Mouse (Mus musculus) midbrain, embryonic 16.5 days (tissue): ENCODE results near the gene Abat. TPM values are rescaled to one million over a fixed set of nuclear protein-coding genes. Genes with fewer than 3 reads are reported as not detected.

Source experiments
- microRNA-seq: library from miRNA; unstranded; fragments of <30 nt; microRNA quantifications from one replicate; pipeline ENCODE4, GENCODE M21; 2017
- polyA plus RNA-seq: library from polyadenylated mRNA; unstranded; fragments of >200 nt; fragmentation: Nextera tagmentation; extraction: Ambion mirVana; gene quantifications from 2 replicates; pipeline ENCODE4 v1.2.1, GENCODE M21; 2015

Abat gene
- polyA plus RNA-seq, 1 experiment from 2014 or later = 76.8 TPM

Small RNAs within 50 kb of the gene (microRNA-seq; reads per million reads assigned to microRNA genes)
- not detected for gene Gm22137

Other genes with a start within 250 kb of the Abat start
- gene Tmem114, start 88.3 kb upstream of the Abat start, polyA plus RNA-seq = 0.48 and 1.1 TPM in 2 replicates
- 55.0 and 66.2 TPM in 2 replicates for gene Mettl22, start 42.6 kb upstream of the Abat start, polyA plus RNA-seq
- 33.7 and 41.0 TPM in 2 replicates for gene Pmm2, start 124.2 kb downstream of the Abat start, polyA plus RNA-seq
- 23.3 and 24.6 TPM in 2 replicates for gene Tmem186, start 124.3 kb downstream of the Abat start, polyA plus RNA-seq
- gene Carhsp1, start 158.7 kb downstream of the Abat start, polyA plus RNA-seq = 157 and 181 TPM in 2 replicates
- not detected in 2 replicates for gene Gm5767, start 167.3 kb downstream of the Abat start, polyA plus RNA-seq